Mouse (Mus musculus) right cerebral cortex, adult 18-20 months (tissue): ENCODE measurements around the gene Ctdsp2.

Experiments
- DNase-seq: peaks from one replicate; pipeline ENCODE4 v3.0.0; 2022; ENCODE audit warnings: mixed read lengths

The Ctdsp2 gene

DNA sequence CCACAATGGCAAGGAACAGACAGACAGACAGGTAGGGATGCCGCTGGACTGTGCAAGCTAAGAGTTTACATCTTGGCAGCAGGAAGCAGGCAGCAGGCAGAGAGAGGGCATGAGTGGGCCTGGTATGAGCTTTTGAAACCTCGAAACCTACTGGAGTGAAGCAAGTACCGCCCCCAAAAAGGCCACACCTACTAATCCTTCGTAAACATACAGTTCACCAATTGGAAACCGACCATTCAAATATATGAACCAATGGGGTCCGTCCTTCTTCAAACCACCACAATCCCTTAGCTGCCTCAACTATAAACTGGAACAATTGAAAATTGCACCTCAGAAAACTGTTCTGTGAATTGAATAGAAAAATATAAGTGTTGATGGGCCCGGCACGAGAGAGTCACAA lies 14.7 kb upstream of the Ctdsp2 start:
- no peak for DNase-seq

DNA sequence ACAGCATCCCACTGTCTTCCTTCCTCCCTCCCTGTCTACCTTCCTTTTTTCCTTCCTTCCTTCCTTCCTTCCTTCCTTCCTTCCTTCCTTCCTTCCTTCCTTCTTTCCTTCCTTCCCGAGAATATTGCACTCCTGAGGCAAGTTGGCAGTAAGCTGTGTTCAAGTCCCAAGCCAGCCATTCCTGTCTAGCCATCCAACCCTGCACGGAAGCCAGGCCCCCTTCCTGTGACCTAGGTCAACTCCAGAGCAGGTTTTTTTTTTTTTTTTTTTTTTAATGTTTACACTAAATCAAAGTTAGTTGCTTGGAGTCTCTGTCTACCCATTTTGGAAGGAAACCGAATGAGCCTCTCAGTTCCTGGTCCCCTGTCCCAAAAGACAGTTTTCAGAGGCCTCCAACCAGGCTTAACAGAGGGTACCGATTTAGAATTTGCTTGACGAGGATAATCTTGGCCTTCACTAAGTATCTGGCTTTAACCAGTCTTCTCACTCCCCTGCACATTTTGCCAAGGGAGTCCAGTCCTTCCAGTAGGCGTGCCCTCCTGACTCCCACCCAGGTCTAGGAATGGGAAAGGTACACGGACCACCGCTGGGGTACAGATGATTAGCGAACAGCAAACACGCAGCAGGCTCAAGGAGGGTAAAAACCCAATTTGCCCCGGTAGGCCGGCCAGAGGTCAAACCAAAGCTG lies 7.0 kb upstream of the Ctdsp2 start:
- no peak for DNase-seq

DNA sequence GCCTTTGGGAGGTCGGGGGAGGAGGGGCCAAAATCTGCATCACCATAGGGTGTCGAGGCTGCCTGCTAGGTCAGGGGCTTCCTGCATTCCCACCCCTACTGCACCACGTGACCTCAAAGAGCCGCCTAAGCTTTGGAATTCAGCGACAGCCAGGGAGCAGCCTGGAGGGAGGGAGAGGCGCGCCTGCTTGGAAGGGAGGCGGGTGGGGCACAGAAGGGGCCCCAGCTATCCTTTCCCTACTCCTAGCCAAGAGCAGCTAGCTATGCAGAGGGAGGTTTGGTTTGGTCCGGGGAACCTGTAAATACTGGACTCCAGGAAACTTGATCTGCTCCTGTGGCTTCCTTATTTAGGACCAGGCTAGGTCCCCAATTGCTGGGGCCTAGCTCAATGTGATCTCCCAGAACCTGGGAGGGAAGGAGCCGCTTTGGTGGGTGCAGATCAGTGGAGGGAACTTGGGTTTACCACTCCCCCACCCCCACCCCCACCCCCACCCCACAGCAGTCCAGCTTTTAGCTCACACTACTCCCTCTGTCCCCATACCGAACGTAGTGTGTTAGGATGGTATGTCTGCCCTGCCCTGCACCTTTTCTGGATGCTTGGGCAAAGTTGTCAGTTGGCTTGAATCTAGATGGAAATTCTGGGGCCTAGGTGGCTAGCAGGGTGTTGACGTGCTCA lies 6.3 kb upstream of the Ctdsp2 start:
- no peak for DNase-seq

DNA sequence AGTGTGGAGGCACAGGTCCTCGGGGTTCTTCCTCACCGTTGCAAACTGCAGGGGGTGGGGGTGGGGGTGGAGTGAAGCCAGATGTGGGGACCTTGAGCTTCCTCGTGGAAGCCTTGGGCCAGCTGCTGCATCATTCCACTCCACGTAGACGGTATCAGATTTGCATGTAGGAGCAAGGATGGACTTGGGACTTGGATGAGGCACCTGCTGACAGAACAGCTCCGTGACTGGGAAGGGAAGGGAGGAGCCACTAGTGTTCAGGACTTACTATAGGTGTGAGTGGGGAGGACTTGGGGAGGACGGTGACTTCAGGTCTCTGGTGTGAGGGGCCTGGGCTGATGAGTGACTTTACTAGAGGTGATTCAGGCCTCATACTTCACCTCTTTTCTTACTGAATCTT lies 5.5 kb upstream of the Ctdsp2 start:
- no peak for DNase-seq

DNA sequence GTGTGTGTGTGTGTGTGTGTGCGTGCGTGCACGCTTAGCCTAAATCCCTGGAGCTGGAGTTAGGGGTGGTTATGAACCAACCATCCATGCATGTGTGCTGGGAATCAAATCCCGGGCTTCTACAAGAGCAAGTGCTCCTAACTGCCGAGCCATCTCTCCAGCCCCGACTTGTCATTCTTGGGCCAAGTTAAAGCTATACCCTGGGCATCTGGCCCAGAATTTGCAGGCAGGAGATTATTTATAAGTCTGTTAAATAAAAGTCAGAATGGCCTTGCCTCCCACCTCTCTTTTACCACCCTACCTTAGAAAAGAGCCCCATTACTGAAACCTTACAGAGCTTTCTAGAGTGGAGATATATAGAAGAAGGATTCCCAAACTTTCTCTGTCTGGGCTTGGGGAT lies 2.8 kb upstream of the Ctdsp2 start:
- no peak for DNase-seq

DNA sequence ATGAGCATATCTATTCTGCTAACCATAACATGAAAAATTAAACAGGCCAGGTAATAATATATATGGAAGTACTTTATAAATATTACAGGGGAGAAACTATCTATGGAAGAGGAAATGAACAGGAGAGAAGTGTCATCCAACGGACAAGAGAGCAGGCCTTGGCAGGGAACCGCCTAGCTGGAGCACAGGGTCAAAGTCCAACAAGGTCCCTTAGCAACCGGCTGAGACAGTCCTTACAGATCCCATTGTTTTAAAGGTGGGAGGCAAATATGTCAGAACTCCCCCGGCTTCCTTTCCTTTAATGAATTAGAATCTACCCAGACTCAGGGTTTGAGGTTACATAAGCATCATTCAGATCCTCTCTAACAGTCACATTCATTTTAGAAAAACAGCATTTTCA lies 1.4 kb upstream of the Ctdsp2 start:
- no peak for DNase-seq

DNA sequence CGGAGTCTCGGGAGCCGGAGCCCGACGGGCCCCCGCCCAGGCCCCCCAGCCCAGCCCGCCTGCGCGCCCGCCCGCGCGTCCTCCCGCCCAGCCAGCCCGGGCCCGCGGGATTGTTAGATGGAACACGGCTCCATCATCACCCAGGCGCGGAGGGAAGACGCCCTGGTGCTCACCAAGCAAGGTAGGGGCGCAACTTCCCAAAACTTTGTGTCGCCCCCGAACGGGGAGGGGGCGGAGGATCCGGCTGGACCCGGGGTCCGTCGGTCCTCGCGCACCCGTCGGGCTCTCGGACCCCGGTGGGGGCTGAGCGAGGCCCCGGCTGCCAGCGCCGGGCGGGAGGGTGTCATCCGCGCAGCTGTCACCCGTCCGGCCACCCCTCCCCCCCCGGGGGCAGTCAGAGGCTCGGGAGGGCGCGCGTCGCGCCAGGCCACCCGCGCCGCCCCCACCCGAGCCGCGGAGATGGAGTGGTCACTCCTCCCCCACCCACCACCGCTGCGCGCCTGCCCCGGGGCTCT lies 661 bp downstream of the Ctdsp2 start:
- DNase-seq, result peak; percentile 55

DNA sequence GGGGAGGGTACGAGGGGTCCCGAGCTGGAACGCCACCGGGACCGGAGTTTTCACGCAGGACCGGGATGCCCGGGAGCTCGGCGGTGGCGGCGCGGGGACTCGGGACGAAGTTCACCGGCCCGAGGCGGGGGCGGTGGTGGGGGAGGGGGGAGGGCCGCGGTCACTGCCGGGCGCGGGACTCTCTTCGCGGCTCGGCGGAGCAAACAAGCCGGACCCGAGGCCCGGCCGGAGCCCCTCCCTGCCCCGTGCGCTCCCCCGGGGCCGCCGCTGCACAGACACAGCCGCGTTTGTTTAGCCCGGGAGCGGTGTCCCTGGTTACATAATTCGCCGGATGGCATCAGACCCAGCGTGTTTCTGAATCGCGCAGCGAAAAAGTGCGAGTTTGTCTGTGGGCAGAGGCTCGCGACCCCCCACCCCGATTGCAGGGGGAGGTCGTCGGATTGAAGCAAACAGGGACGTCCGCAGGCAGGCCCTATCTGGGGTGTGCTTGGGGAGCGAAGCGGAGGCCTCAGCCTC lies 1.2 kb downstream of the Ctdsp2 start:
- DNase-seq, result peak; percentile 62

DNA sequence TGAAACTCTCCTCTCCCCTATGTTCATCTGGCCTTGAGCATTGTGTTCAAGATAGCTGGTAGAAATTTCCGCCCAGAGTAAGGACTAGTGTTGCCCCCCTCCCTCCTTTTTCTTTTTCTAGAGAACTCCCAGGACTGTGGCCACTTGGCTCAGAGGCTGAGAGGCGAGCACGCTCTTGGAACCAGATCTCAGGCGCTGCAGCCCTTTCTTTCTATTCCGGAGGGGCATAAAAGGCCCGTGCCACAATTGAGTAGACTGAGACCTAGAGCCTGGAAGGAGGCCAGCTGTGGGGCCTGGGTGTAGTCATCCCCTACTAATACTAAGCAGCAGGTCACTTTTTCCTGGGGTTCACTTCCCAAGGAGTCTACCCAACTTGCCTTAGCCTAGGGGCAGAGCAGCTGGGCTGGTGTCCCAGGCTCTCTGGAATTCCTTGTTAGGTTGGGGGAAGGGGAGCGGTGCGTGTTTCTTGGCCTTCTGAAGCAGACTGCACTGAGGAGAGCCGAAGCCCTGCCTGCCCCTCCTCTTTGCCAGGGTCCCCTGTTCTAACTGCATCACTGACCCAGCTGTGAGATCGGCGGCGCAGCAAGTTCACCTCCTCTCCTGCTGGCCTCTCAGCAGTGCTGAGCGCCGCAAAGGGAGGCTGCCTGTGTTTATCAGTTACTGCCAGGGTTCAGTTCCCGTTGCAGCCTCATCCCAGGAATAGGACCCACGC lies 1.9 kb downstream of the Ctdsp2 start:
- DNase-seq, result peak; percentile 66

DNA sequence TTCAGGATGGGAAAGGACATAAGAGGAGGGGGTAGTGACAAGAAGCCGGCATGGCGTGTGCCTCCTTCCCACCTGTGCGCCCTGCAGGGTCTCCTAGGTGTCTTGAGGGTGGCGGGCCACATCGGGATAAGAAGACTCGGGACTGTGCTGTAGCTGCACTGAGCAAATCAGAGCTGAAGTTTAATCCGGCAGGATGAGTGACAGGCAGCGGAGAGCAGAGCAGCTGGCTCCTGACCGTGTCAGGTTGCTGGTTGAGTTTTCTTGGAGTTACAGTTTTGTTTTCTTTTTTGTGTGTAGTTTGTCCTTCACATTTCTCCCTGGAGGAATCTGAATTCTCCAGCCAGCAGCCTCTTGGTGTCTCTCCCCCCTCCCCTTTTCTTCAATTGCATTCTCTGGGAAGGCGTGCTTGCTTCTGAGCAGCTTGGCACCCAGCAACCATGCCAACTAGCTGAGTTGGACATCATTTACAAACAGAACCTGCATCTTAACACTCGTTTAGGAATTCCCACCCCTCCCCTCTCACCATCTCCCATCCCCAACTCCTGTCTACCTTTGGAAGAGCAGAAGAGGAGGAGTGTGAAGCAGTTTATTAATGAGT lies 2.5 kb downstream of the Ctdsp2 start:
- DNase-seq, result no peak

DNA sequence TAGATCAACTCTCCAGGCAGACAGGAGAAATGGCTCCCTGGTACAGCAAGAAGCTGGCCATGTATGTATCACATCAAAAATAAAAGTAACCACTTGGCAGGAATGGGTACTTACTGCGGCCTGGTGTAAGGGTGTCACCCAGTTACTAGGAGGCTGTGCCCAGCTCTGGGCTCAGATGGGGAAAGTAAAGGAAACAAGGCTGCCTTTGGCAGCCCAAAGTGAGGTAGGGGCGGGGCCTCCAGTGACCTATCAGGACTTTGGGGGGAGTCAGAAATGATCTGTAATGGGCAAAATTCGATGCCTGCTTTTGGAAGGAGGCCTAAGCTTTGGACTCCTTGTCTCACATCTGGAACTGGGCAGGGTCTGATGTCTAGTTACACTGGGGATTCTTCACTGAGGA lies 3.2 kb downstream of the Ctdsp2 start:
- DNase-seq, result no peak

DNA sequence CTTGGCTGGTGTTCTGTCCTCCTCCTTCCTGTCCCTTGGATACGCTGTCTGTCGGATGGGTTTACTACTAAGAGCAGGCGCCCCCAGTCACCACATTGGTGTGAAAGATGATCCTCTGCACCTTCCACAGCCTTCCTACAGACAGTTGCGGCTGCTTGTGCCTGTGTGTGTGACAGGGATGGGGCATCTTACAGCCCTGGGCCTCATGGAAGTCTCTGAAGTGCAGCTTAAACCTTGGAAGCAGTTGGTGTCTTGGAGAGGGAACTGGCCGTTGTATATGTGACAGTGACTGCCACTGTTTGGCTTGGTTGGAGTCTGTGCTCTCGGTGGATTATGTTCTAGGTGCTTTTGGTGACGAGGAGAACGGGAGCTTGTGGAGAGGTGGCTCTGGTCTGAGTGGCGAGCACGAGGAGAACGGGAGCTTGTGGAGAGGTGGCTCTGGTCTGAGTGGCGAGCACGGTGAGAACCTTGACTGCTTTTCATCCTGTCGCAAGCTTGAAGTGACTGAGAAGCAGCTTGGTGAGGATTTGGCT lies 4.7 kb downstream of the Ctdsp2 start:
- no peak for DNase-seq

DNA sequence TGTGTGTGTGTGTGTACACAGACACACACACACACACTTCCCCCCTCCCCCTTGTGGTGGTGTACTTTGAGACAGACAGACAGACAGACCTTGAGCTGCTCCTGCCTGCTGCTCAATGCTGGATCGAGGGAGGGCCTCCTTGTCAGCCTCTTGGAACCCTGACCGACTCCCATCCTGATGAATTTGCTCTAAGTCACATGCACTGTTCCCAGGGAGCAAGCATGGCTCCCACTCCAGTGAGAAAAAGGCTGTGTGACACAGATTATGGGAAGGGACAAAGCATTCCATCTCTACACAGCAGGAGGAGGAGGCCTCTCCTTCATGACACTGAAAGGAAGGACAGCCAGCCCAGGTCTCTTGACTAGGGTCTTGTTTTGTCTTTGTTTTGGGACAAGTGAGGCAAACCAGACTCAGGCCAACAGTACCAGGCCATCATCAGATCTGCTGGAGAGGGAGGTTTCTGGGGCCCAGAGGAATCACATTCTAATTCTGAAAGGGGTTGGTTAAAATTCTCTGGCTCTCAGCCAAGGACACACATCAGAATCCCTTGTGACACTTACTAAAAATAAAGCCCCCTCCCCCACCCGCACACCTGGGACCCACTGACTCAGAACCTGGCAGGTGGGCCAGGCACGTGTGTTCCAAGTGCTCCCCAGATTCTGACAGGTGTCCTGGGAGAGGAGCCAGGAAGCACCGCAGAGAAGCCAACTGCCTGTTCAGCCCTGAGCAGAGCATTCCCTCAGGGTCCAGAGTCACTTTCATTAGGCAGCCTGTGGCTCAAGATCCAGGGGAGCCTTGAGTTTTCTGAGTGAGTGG lies 5.9 kb downstream of the Ctdsp2 start:
- no peak for DNase-seq

DNA sequence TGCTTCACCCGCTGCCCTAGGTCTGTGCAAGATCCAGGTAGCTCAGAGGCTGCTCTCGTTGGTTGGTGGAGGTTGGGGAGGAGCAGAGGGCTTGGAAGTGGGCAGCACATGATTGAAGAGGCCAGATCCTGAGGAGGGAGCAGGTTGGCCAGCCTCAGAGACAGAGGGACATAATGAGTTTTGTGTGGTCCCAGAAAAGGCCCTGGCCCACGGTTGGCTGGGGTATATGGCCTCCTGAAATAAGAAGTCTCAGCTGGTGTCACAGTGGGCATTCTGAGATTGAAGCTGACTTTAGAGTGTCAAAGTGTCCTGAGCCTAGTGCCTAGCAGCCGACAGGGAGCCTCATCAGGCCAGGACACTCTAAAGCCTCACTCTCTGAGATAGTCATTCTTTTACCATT lies 6.6 kb downstream of the Ctdsp2 start:
- no peak for DNase-seq

DNA sequence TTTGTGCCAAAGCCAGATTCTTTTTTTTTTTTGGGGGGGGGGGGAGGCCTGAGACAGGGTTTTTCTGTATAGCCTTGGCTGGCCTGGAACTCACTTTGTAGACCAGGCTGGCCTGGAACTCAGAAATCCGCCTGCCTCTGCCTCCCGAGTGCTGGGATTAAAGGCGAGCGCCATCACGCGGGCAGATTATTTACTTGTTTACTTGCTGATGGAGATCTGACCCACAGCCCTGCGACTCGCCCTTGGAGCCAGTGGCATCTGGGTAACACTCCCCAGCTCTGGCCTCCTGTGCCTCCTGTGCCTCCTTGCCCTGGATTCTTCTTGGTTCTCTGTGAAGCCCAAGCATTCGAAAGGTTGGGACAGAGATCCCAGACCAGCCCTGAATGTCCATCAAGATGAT lies 7.1 kb downstream of the Ctdsp2 start:
- no peak for DNase-seq

DNA sequence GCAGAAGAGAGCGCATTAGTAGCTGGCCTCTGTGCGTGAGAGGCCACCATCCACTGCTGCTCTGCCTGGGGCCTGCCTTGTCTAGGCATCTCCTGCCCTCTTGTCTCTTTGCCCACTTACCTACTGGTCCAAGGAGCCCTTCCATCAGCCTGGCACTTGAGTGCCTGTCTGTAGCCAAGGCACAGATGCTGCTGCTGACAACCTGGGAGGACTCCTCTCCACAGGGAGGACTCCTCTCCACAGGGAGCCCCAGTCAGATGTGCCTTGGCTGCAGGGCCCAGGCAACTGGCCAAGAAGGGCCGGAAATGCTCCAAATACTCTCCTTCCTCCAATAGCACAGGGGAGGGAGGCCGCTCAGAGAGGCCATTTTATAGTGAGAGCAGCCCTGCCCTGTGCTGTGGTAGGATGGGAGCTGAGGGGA lies 8.0 kb downstream of the Ctdsp2 start:
- peak; percentile 69 for DNase-seq

DNA sequence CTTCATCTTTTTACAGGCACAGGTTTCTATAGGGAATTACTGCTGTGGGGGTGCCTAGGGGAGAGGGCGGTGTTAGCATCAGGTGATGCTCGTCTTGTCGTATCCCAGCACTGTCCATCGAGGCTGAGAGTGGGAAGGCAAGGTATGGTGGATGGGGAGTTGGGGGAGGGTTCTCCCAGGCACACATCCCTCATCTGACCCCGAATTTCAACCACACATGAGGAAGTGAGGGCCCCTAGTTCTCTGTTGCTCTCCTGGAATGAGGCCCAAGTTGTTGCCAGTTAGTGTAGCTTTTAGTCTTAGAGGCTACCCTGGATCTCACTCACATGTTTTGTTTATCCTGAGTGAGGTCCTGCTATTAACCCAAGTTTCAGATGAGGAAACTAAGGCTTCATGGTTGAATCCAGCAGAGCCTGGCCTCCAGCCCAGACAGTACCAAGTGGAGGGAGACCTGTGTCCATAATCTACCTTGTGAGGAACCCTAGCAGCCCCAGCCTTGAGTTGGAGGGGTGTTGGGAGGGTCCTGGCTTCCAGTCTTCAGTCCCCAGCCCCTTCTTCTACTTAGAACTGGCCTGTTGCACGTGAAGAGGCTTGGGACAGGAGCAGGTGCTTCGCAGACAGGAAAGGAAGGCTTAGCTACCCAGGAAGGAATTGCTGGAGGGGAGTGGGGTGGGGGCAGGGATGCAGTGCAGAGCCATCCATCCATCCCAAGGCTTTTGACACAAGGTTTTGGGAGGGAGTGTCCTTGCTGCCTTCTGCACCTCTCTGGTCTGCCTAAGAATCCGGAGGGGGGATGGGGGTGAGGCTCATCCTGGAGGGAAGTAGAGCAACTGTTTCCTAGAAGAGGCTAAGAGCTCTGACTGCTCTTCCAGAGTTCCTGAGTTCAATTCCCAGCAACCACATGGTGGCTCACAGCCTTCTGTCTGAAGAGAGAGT lies 8.9 kb downstream of the Ctdsp2 start:
- DNase-seq, result no peak

DNA sequence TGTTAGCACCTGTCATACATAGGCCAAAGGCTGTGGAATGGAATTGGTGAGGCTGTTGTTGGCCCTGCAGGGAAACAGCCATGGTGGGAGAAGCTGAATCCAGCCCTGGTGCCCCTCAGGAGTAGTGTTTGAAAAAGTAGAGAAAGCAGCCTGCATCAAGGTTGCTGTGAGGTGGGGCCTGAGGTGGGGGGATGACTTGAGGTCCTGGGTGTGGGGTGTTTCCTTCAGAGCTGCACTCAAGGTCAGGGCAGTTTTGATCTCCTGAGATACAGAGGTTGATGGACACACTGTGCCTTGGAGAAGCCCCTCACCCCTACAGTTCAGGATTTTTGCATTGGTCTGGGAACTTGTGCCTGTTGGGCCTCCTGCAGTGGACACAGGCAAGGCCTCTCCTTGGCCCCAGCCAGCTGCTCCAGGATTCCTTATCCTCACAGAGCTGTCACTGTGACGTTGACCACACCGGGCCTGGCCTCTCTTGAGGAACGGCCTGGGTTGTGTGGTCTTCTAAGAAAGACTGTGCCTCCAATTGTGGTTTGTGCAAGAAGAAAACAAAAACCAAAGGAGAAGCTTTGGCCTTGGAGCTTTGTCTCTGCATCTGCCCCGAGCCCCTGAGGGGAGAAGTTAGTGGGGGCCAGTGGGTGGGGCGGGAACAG lies 10.1 kb downstream of the Ctdsp2 start:
- DNase-seq, result no peak

DNA sequence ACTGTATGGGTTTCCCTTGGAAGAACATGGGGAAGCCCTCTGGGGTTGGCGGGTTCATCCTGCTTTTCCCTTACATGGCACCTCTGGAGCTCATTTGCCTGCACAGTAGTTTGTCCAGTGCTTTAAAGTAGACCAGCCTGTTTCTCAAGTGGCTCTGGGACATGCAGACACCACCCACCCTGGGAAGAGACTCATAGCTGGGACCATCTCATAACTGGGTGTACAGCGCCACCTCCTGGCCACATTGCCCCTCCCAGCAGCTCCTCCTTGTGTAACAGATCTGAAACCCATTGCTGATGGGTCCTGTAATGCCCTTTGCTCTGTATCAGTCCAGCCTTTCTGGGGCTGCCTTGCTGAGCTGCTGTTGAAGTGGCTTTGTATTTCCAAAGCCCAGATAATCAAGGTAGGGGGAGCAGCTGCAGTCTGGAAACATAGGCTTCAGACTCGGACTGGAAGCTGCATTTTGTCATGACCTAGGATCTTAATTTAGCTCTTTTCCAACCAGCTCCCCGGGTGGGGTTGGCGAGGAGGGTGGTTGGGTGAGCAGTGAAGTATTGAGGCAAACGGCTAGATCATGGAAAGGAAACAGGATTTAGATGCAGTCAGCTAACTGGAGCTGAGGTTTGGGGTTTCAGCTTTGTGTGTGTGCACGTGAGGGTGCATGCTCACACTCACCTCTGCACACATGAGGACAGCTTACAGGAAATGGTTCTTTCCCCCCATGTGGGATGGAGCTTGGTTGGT lies 12.0 kb downstream of the Ctdsp2 start:
- peak; percentile 81 for DNase-seq

DNA sequence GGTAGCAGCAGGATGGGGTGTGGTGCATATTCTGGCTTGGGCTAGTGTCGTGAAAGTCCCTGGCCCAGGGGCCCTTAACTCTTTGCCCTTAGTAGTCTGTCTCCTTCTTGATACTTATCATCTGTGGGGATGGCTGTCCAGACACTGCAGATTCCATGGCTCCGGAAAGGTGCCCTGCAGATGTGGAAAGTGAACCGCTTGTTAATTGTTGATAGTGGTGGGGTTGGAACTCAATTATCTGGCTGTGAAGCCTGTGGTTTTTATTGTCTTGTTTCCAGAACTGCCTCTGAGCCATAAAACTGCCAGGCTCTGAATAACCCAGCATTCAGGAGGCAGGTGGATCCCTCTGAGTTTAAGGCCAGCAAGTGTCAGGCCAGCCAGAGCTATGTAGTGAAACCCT lies 13.2 kb downstream of the Ctdsp2 start:
- no peak for DNase-seq
